Mouse (Mus musculus): ENCODE data around the gene Hist1h2br.
"Not testable (repeated sequence)": the region's sequence is repeated elsewhere in the genome, so short reads cannot be mapped to it uniquely, and the experiment has no call there.

Gene Hist1h2br

GRCm38 (mm10) chr13:21847883-21848282 lies 14.3 kb downstream of the Hist1h2br start:
- no peak for DNase-seq

- not testable (repeated sequence) for DNase-seq
Measured at GRCm38 (mm10) chr13:21850696-21851095, 17.2 kb downstream of the Hist1h2br start.

DNA sequence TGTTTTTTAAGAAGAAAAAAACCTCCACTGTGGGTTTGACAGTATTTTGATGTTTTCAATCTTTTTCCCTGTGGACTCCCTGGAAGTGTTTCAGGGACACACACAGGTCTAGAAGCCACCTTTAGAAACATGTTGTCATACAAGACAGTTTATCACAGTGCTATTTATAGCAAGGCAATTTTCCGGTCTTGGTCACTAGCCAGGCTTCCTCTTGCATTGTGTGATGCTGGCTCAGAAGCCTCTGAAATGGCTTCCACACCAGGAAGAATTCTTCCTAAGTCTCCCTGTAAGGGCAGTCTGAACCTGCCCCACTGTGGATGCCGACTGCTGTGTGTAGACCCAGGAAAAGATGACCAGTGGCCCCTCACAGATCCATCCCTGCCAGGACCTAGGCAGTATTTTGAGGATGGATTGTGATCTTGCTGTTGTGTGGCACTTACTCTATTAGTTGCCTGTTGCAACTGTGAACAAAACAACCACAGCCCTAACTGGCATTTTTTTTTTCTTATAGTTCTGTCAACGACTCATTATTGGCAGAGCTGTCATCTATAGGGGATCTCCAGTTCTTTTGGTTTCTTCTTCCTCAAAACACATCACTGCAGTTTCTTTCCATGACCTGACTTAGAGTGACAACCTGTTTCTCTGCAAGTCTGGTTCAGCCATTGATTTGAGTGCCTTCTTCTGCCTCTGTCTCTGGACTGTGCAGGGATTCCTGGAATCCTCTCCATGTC lies 18.8 kb downstream of the Hist1h2br start:
- peak; percentile 9 to 11 for DNase-seq

DNA sequence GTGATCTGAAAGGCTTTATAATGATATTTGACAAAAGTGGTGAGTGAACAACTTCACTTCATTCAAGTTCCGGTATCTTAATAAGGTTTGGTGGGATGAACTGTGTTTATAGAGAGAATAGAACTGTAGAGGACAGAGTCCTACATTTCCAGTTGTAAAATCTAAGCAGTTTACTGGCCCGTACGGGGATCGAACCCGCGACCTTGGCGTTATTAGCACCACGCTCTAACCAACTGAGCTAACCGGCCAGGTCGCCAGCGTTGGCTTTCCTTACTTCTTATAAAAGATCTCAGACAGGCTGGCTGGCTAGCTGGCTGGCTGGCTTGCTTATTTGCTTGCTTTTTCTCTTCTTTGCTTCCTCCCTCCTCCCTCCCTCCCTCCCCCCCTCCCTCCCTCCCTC lies 21.6 kb downstream of the Hist1h2br start:
- DNase-seq: peak; percentile 41 to 78

DNA sequence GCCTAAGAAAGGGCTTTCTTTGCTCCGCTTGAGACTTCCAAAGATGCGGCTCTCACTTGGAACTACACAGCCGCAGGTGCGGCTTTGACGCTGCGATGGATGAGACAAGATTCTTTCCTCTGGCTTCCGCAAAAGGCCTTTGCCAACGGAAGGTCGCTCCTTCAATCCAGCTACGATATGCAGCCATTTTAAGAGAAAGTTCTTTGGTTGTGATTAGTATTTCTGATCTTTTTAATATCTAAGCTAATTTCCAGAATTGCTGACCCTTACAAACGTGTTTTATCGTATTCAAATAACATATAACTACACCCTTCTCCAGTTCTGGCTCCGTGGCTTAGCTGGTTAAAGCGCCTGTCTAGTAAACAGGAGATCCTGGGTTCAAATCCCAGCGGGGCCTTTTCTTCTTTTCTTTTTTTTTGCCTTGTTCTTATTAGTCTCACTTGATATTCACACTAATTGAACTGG lies 22.2 kb downstream of the Hist1h2br start:
- peak; percentile 6 to 33 for DNase-seq

DNA sequence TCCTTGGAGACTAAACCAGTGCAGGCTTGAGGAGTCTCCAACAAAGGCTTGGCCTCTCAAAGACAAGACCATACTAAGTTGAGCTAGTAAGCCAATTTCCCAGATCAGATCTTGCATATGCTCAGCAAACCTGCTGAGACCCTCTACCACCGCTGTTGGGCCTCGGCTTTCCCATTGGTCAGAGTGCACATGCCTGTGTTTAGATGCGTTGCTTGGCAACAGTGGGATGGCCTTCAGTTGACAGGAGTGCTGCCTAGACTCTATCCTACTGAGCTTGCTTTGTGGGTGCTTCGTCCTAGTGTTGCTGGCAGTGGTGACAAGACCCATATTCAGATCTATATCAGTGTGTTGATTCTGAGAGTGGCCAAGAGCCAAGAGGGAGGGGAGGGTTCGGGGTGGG lies 28.1 kb downstream of the Hist1h2br start:
- DNase-seq: no peak

DNA sequence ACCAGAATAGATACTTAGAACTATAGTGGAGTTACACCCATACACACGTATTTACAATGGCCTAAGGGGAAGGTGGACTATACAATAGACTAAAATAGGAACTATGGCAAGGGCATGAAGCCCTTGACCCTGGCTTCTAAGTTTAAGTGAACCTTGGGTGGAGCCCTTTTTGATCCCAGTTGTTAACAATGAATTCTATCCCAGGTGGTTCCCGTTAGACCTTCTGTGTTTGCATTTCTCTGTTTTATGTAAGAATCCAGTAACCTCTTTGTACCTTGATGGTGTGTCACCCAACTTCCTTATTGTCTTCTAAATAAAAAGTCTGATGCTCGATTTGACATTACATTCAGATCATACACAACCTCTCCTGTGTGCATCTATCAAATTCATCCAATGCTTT lies 32.0 kb downstream of the Hist1h2br start:
- not testable (repeated sequence) for DNase-seq

DNA sequence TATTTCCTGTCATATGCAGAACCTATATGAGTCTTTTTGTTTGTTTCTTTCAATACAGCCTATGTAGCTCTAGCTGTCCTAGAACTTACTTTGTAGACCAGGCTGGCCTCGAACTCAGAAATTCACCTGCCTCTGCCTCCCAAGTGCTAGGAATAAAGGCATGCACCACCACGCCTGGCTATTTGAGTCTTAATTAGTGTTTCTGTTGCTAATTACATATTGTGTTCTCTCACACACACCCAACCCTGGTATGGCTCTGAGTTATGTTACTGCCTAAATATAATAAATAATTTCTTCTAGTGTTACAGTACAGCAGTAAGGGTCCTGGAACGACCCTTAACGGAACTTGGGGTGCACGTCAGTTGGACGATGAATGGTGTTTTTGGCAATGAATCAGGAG lies 47.2 kb downstream of the Hist1h2br start:
- no peak for DNase-seq

GRCm38 (mm10) chr13:21881878-21882669 lies 48.5 kb downstream of the Hist1h2br start:
- peak; percentile 4 to 29 for DNase-seq

DNA sequence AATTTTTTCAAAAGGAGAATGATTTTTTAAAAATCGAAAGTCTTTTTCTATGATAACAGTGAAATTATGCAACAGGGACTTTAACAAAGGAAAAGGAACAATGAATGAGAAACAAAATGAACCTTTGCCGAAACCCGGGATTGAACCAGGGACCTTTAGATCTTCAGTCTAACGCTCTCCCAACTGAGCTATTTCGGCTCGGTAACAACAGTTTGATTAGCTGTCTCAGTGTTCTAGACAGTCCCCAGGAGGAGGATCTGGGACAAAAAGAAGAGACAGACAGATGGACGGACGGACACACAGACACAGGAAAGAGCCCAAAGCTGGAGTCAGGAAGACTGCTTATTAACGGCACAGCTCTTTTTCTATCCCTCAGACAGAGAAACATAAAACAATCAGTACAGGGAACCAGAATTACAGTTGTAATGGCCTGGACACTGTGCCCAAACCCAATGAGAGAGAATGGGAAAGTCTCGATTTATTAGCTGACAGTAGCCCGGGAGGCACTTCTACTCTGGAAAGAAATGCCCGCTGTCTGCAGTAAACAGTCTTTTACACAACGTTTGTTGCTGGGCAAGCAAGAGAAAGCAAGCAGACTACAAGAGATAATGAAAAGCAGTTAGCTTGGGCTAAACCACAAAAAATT lies 49.3 kb downstream of the Hist1h2br start:
- peak in 1 of 2 experiments; percentile 3 for DNase-seq

DNA sequence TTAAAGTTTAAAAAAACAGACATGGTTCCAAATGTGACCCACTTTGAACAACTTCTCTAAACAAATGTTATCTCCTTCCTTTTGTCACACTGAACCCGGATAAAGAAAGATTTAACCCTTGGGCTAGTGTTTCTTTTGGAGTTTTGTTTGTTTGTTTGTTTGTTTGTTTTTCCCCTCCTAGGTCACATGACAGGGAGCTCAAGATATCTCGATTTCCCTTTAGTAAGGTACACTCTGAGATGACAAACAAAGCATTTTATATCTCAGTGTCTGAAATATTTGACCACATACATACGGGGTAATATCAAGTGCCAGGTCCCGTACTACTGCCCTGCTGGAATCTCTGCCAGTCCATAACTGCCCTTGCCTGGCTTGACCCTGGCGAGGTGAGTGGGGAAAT lies 49.9 kb downstream of the Hist1h2br start:
- no peak for DNase-seq

DNA sequence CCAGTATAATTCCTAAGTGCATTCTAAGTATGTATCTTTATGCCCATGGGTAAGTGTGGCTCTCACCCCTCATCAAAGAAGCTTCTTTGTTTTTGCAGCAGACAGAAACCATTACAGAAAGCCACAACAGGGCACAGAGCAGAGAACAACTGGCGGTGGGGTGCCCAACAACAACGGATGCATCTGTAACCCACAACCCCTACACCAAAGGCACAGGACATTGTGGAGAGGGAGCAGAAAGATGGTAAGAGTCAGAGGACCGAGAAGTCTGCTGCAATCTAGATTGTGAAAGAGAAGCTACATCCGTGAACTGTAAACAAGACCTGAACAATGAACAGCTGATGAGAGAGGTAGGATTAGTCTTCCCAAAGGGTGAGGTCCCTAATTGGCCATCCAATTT lies 51.0 kb downstream of the Hist1h2br start:
- no peak for DNase-seq

Measured in kidney, adult 8-10 months (tissue).